Mouse (Mus musculus): ENCODE results near the gene Rnf182. TPM values are rescaled to one million over a fixed set of nuclear protein-coding genes. Genes with fewer than 3 reads are reported as not detected.

Rnf182 gene
- total and polyA plus RNA-seq, 2 experiments from 2014 or later = 7.5 to 20.7 TPM

GRCm38 (mm10) chr13:43587844-43588840, 27.4 kb upstream of the Rnf182 start:
- H3K27ac ChIP-seq = no peak overlapping the region
- no peak overlapping the region for H3K4me3 ChIP-seq (ENCODE audit: low read length)
- no peak overlapping the region for H3K4me2 ChIP-seq (ENCODE audit: low read depth, low read length)
- H3K9ac ChIP-seq (replicated peaks; ENCODE audit: low read length) = no peak overlapping the region
- ATAC-seq (no peak), DNase-seq (ENCODE audit: low spot score) (peak; percentile 45)
- WGBS = 73% methylated on average over 14 of the region's 14 CpGs
- H3K36me3 ChIP-seq (ENCODE audit: insufficient read depth, low read length) = no peaks in the 10 kb centered on the region
- TF ChIP-seq CTCF (IDR thresholded peaks at IDR 0.05; ENCODE audit: low read depth) = no peak
- H3K9me3 ChIP-seq (ENCODE audit: low read length) = no peaks in the 10 kb centered on the region
- no peaks in the 10 kb centered on the region for H3K27me3 ChIP-seq (ENCODE audit: insufficient read depth, low read length)
- H3K4me1 ChIP-seq (ENCODE audit: insufficient read depth, low read length) = peaks cover 3% of the 10 kb centered on the region; the same call in 1 of the 2 replicates

GRCm38 (mm10) chr13:43591828-43592680, 23.5 kb upstream of the Rnf182 start:
- Histone ChIP-seq H3K4me3 (ENCODE audit: low read length) (no peak overlapping the region), H3K9ac (replicated peaks; ENCODE audit: low read length) (no peak overlapping the region), H3K9me3 (ENCODE audit: low read length) (no peaks in the 10 kb centered on the region), H3K27me3 (ENCODE audit: insufficient read depth, low read length) (no peaks in the 10 kb centered on the region), H3K4me2 (ENCODE audit: low read depth, low read length) (0 out of 2 replicates have a peak overlapping the region, but pooled peaks have one; percentile 13), H3K27ac (no peak overlapping the region), H3K36me3 (ENCODE audit: insufficient read depth, low read length) (no peaks in the 10 kb centered on the region), H3K4me1 (ENCODE audit: insufficient read depth, low read length) (peaks cover 3% of the 10 kb centered on the region; the same call in 1 of the 2 replicates)
- no peak for TF ChIP-seq CTCF (IDR thresholded peaks at IDR 0.05; ENCODE audit: low read depth)
- DNase-seq (ENCODE audit: low spot score) = no peak
- 50% methylated on average over 28 of the region's 28 CpGs for WGBS
- ATAC-seq = no peak

- TF ChIP-seq CTCF (IDR thresholded peaks at IDR 0.05; ENCODE audit: low read depth) = no peak
- H3K4me1 ChIP-seq (ENCODE audit: insufficient read depth, low read length) = peaks cover 3% of the 10 kb centered on the region; the same call in 1 of the 2 replicates
- 61% methylated on average over 8 of the region's 8 CpGs for WGBS
- H3K9me3 ChIP-seq (ENCODE audit: low read length) = no peaks in the 10 kb centered on the region
- H3K36me3 ChIP-seq (ENCODE audit: insufficient read depth, low read length) = no peaks in the 10 kb centered on the region
- no peak for ATAC-seq
- no peak overlapping the region for H3K4me3 ChIP-seq (ENCODE audit: low read length)
- no peak overlapping the region for H3K27ac ChIP-seq
- H3K4me2 ChIP-seq (ENCODE audit: low read depth, low read length) = 0 out of 2 replicates have a peak overlapping the region, but pooled peaks have one; percentile 13
- no peak for DNase-seq (ENCODE audit: low spot score)
- no peak overlapping the region for H3K9ac ChIP-seq (replicated peaks; ENCODE audit: low read length)
- H3K27me3 ChIP-seq (ENCODE audit: insufficient read depth, low read length) = no peaks in the 10 kb centered on the region
Measured at GRCm38 (mm10) chr13:43592681-43593068, 22.8 kb upstream of the Rnf182 start.

GRCm38 (mm10) chr13:43595896-43596295, 19.6 kb upstream of the Rnf182 start:
- H3K36me3 ChIP-seq (ENCODE audit: insufficient read depth, low read length) = no peaks in the 10 kb centered on the region
- peak; percentile 84 for DNase-seq (ENCODE audit: low spot score)
- no peak overlapping the region for H3K27ac ChIP-seq
- peak; percentile 90 for TF ChIP-seq CTCF (IDR thresholded peaks at IDR 0.05; ENCODE audit: low read depth)
- 64% methylated on average over 4 of the region's 4 CpGs for WGBS
- H3K9me3 ChIP-seq (ENCODE audit: low read length) = no peaks in the 10 kb centered on the region
- H3K4me3 ChIP-seq (ENCODE audit: low read length) = no peak overlapping the region
- no peaks in the 10 kb centered on the region for H3K27me3 ChIP-seq (ENCODE audit: insufficient read depth, low read length)
- H3K4me1 ChIP-seq (ENCODE audit: insufficient read depth, low read length) = no peaks in the 10 kb centered on the region
- H3K9ac ChIP-seq (replicated peaks; ENCODE audit: low read length) = no peak overlapping the region
- ATAC-seq = peak; percentile 66; the same call in 1 of the 2 replicates
- H3K4me2 ChIP-seq (ENCODE audit: low read depth, low read length) = no peak overlapping the region

GRCm38 (mm10) chr13:43600967-43601366, 14.5 kb upstream of the Rnf182 start:
- no peak overlapping the region for H3K4me2 ChIP-seq (ENCODE audit: low read depth, low read length)
- TF ChIP-seq CTCF (IDR thresholded peaks at IDR 0.05; ENCODE audit: low read depth) = no peak
- ATAC-seq = no peak
- no peak for DNase-seq (ENCODE audit: low spot score)
- WGBS = 93% methylated on average over 6 of the region's 6 CpGs
- H3K9me3 ChIP-seq (ENCODE audit: low read length) = no peaks in the 10 kb centered on the region
- H3K9ac ChIP-seq (replicated peaks; ENCODE audit: low read length) = no peak overlapping the region
- no peaks in the 10 kb centered on the region for H3K36me3 ChIP-seq (ENCODE audit: insufficient read depth, low read length)
- H3K4me3 ChIP-seq (ENCODE audit: low read length) = no peak overlapping the region
- H3K4me1 ChIP-seq (ENCODE audit: insufficient read depth, low read length) = peaks cover 3% of the 10 kb centered on the region; the same call in 1 of the 2 replicates
- H3K27me3 ChIP-seq (ENCODE audit: insufficient read depth, low read length) = no peaks in the 10 kb centered on the region
- no peak overlapping the region for H3K27ac ChIP-seq

GRCm38 (mm10) chr13:43602440-43602839, 13.1 kb upstream of the Rnf182 start:
- Histone ChIP-seq H3K9me3 (ENCODE audit: low read length) (no peaks in the 10 kb centered on the region), H3K4me2 (ENCODE audit: low read depth, low read length) (no peak overlapping the region), H3K27me3 (ENCODE audit: insufficient read depth, low read length) (no peaks in the 10 kb centered on the region), H3K36me3 (ENCODE audit: insufficient read depth, low read length) (no peaks in the 10 kb centered on the region), H3K4me1 (ENCODE audit: insufficient read depth, low read length) (peaks cover 3% of the 10 kb centered on the region; the same call in 1 of the 2 replicates), H3K27ac (no peak overlapping the region), H3K9ac (replicated peaks; ENCODE audit: low read length) (no peak overlapping the region), H3K4me3 (ENCODE audit: low read length) (no peak overlapping the region)
- TF ChIP-seq CTCF (IDR thresholded peaks at IDR 0.05; ENCODE audit: low read depth) = no peak
- ATAC-seq (no peak), DNase-seq (ENCODE audit: low spot score) (no peak)
- WGBS = 93% methylated on average over 2 of the region's 2 CpGs

Measured in hindbrain, postnatal 0 days (tissue).